Mouse (Mus musculus) ES-Bruce4 (cell line): ENCODE measurements at regions not wholly inside any gene's neighbourhood (a gene's known extent, or its start where the extent isn't known, plus 50 kb on each side); places are given as distances from the start of the nearest gene placed in this dataset.

ENCODE experiments used
- CTCF ChIP-seq: IDR thresholded peaks from one replicate; pipeline ENCODE4 v1.8.1; 2011; ENCODE audit warnings: low read depth, low read length
- EP300 ChIP-seq: IDR thresholded peaks from 2 replicates; pipeline ENCODE4 v1.6.1; 2011; ENCODE audit warnings: low read depth, low read length; ENCODE audit not compliant: insufficient read depth
- POLR2A ChIP-seq: IDR thresholded peaks from one replicate; pipeline ENCODE4 v1.8.1; 2011; ENCODE audit warnings: low read length; ENCODE audit not compliant: insufficient read depth

- TF ChIP-seq POLR2A: no peak
- no peak for TF ChIP-seq CTCF
- TF ChIP-seq EP300: no peak
These were observed 334.6 kb downstream of the Sox4 start for GRCm38 (mm10) chr13:28618961-28619360.
